Mouse (Mus musculus) midbrain, embryonic 14.5 days (tissue): ENCODE results near the gene Gm20388. TPM values are rescaled to one million over a fixed set of nuclear protein-coding genes. Genes with fewer than 3 reads are reported as not detected.

ENCODE experiments used
- ATAC-seq: fragments of 200-750 bp; cut with Nextera tagmentation; 2 replicates; pipeline ENCODE4 v1.8.0; 2017; ENCODE audit warnings: moderate number of reproducible peaks, moderate library complexity; ENCODE audit not compliant: low FRiP score, low TSS enrichment
- DNase-seq: peaks from one replicate; pipeline ENCODE4 v3.0.0-alpha.2; 2015
- H3K27ac ChIP-seq: fragments of 300-500 bp; sonication (generic); replicated peaks from 2 replicates; pipeline ENCODE4 v1.5.1; 2014; ENCODE audit warnings: mild to moderate bottlenecking, low read depth, low read length, moderate library complexity
- H3K27me3 ChIP-seq: fragments of 300-500 bp; sonication (generic); 2 replicates; pipeline ENCODE4 v1.6.1; 2014; ENCODE audit warnings: low read length, control low read depth, mixed read lengths; ENCODE audit not compliant: control insufficient read depth, insufficient read depth
- H3K36me3 ChIP-seq: fragments of 300-500 bp; sonication (generic); 2 replicates; pipeline ENCODE4 v1.6.1; 2014; ENCODE audit warnings: low read length, control low read depth; ENCODE audit not compliant: control insufficient read depth, insufficient read depth
- H3K4me1 ChIP-seq: fragments of 300-500 bp; sonication (generic); 2 replicates; pipeline ENCODE4 v1.6.1; 2014; ENCODE audit warnings: mild to moderate bottlenecking, antibody characterized with exemption, low read length, control low read depth; ENCODE audit not compliant: control insufficient read depth, insufficient read depth
- H3K4me2 ChIP-seq: fragments of 300-500 bp; sonication (generic); 2 replicates; pipeline ENCODE4 v1.6.1; 2014; ENCODE audit warnings: mild to moderate bottlenecking, low read length, moderate library complexity
- H3K4me3 ChIP-seq: fragments of 300-500 bp; sonication (generic); replicated peaks from 2 replicates; pipeline ENCODE4 v1.5.1; 2014; ENCODE audit warnings: low read depth, low read length
- H3K9ac ChIP-seq: fragments of 300-500 bp; sonication (generic); replicated peaks from 2 replicates; pipeline ENCODE4 v1.6.1; 2014; ENCODE audit warnings: mild to moderate bottlenecking, low read length, moderate library complexity
- H3K9me3 ChIP-seq: fragments of 300-500 bp; sonication (generic); 2 replicates; pipeline ENCODE4 v1.6.1; 2016; ENCODE audit warnings: low read length, control low read depth, mixed read lengths; ENCODE audit not compliant: control insufficient read depth
- WGBS: fragments of 180-500 bp; shearing (Covaris S2); extraction: QIAGEN DNeasy Blood & Tissue Kit; methylation state at CpG from one replicate; pipeline ENCODE4 v1.1.7; 2014; 5-methylcytosine and 5-hydroxymethylcytosine counted together
- polyA plus RNA-seq: library from polyadenylated mRNA; unstranded; fragments of >200 nt; fragmentation: Nextera tagmentation; extraction: Ambion mirVana; gene quantifications from 2 replicates; pipeline ENCODE4 v1.2.1, GENCODE M21; 2014

The Gm20388 gene
- polyA plus RNA-seq, 1 experiment from 2014 or later: 4.1 TPM

DNA sequence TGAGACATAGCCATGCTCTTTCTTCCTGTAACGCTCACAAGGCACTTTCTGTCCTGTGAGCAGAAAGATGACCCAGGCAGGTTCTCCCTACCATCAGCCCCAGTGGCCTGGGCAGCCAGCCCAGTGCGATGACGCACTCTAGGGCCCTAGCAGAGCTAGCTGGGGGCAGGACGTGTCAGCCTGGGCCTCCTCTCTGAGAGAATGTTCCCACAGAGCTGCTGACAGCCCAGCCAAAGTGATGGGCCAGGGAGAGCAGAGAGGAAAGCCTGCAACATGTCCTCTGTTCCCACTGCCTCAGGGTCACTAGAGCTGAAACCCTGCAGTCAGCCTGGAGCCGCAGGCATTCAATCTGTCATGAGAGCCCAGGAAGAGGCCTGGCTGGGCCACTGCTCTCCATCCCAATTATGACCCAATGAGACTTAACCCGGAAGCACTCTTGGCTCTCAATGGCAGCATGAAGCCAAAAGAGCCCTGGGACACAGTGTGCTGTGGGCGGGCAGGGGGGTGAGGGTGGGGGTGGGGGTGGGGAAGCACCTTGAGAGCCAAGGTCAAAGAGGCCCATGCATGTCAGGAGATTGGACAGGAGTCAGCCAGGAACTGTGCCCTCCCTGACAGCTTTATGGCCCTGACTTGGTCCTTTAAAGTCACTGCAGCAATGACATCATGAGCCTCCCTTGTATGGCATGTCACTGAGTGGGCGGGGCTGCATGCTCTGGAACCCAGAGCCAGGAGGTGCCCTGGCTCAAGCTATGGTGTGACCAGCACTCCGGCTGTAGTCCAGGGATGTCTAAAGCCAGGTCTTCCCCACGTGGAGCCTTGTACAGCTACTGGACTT is 1465.7 kb downstream of the Gm20388 start:
- Histone ChIP-seq H3K27me3 (no peaks in the 10 kb centered on the region), H3K9ac (no peak overlapping the region), H3K36me3 (no peaks in the 10 kb centered on the region), H3K27ac (no peak overlapping the region), H3K4me3 (no peak overlapping the region), H3K9me3 (no peaks in the 10 kb centered on the region), H3K4me1 (no peaks in the 10 kb centered on the region), H3K4me2 (no peak overlapping the region)
- ATAC-seq (no peak), DNase-seq (no peak)
- 80% methylated on average over 10 of the region's 10 CpGs for WGBS

DNA sequence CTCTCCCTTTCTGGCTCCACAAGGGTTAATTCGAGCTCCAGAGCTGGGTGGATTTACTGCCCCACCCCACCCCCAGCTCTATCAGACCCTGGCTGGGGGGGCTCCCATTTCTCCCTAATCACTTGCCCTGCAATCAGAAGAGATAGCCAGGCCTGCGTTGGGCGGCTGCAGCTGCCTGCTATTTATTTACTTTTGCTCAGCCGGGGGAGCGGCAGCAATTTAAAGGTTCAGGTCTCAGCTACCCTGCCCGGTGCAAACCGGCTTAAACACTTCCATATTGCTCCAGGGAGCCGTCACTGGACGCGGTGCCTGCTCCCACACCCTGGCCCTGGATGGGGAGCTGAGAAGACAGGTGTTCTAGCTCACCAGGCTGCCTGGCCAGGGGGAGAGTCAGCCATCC is 1467.0 kb downstream of the Gm20388 start:
- no peak overlapping the region for H3K27ac ChIP-seq
- H3K36me3 ChIP-seq: no peaks in the 10 kb centered on the region
- H3K9ac ChIP-seq: peak overlapping the region; percentile 26; the same call in 1 of the 2 replicates
- H3K4me1 ChIP-seq: no peaks in the 10 kb centered on the region
- DNase-seq (no peak), ATAC-seq (no peak)
- H3K4me2 ChIP-seq: no peak overlapping the region
- H3K27me3 ChIP-seq: no peaks in the 10 kb centered on the region
- no peaks in the 10 kb centered on the region for H3K9me3 ChIP-seq
- H3K4me3 ChIP-seq: no peak overlapping the region
- 17% methylated on average over 10 of the region's 10 CpGs for WGBS

GRCm38 (mm10) chr8:121379387-121379786 is 1468.7 kb downstream of the Gm20388 start:
- Histone ChIP-seq H3K4me3 (no peak overlapping the region), H3K36me3 (no peaks in the 10 kb centered on the region), H3K9me3 (no peaks in the 10 kb centered on the region), H3K27me3 (no peaks in the 10 kb centered on the region), H3K4me1 (no peaks in the 10 kb centered on the region), H3K27ac (no peak overlapping the region), H3K4me2 (no peak overlapping the region), H3K9ac (no peak overlapping the region)
- no peak for ATAC-seq
- no peak for DNase-seq
- 78% methylated on average over 1 of the region's 1 CpGs for WGBS

- Histone ChIP-seq H3K4me1 (no peaks in the 10 kb centered on the region), H3K36me3 (no peaks in the 10 kb centered on the region), H3K27ac (peak overlapping the region; percentile 66), H3K9ac (peak overlapping the region; percentile 55), H3K4me2 (peak overlapping the region; percentile 63), H3K9me3 (no peaks in the 10 kb centered on the region), H3K4me3 (peak overlapping the region; percentile 36), H3K27me3 (no peaks in the 10 kb centered on the region)
- 1% methylated on average over 21 of the region's 21 CpGs for WGBS
- DNase-seq: peak; percentile 91
- ATAC-seq: peak; percentile 88
Measured at GRCm38 (mm10) chr8:121382583-121383241, 1472.1 kb downstream of the Gm20388 start.

GRCm38 (mm10) chr8:121385540-121385939 is 1474.9 kb downstream of the Gm20388 start:
- whole genome bisulfite sequencing: 68% methylated on average over 7 of the region's 7 CpGs
- DNase-seq: no peak
- H3K4me1 ChIP-seq: no peaks in the 10 kb centered on the region

DNA sequence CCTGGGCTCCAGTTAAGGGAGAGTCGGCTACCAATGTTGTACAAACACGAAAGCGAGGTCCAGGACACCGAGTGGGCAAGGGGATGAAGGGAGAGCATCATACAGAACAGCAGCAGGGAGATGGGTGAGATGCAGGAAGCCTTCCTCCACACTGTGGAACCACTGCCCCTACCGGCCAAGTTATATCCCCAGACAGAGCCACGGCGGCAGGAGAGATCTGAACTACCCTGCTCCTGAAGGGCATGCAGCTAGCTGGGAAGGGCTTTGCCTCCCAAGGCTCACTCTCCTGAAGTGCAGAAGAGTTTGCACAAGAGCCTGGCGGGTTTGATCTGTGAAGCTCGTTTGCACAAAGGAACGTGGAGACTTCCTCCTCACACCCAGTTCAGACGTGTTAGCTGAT is 1480.0 kb downstream of the Gm20388 start:
- DNase-seq (peak; percentile 69), ATAC-seq (no peak)
- Histone ChIP-seq H3K4me2 (no peak overlapping the region), H3K4me1 (peaks cover under 1% of the 10 kb centered on the region; the same call in 1 of the 2 replicates), H3K9ac (no peak overlapping the region), H3K27ac (no peak overlapping the region), H3K36me3 (no peaks in the 10 kb centered on the region), H3K9me3 (no peaks in the 10 kb centered on the region), H3K27me3 (peaks cover 25% of the 10 kb centered on the region), H3K4me3 (no peak overlapping the region)
- WGBS: 16% methylated on average over 11 of the region's 11 CpGs

More at GRCm38 (mm10) chr8:121385540-121385939, 1474.9 kb downstream of the Gm20388 start:
- Histone ChIP-seq H3K9me3 (no peaks in the 10 kb centered on the region), H3K36me3 (no peaks in the 10 kb centered on the region), H3K9ac (no peak overlapping the region), H3K27ac (no peak overlapping the region), H3K4me3 (no peak overlapping the region), H3K4me2 (no peak overlapping the region), H3K27me3 (0 out of 2 replicates have a peak, but pooled peaks cover 4% of the 10 kb centered on the region)
- ATAC-seq: no peak

DNA sequence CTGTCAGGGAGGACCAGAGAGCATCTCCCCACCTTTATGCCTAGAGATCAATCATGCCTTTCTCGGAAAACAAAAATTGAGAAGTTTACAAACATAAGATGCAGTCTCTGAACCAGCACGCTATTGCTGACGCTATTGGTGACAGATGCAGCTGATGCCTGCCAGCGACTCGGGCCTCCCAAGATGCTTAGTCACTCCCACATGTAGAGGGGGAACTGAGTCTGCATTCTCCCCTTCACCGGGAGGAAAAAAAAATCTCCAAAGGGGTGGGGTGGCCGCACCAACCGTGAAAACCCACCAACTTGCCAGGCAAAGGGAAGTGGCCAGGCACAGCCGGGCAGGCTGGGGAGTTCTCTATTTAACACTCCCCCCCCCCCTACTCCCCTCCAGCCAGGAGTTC is 1480.6 kb downstream of the Gm20388 start:
- Histone ChIP-seq H3K9me3 (no peaks in the 10 kb centered on the region), H3K4me1 (peaks cover 5% of the 10 kb centered on the region; the same call in 1 of the 2 replicates), H3K4me3 (no peak overlapping the region), H3K27ac (no peak overlapping the region), H3K9ac (no peak overlapping the region), H3K4me2 (no peak overlapping the region), H3K27me3 (peaks cover 28% of the 10 kb centered on the region), H3K36me3 (no peaks in the 10 kb centered on the region)
- ATAC-seq (no peak), DNase-seq (no peak)
- 14% methylated on average over 9 of the region's 9 CpGs for WGBS

DNA sequence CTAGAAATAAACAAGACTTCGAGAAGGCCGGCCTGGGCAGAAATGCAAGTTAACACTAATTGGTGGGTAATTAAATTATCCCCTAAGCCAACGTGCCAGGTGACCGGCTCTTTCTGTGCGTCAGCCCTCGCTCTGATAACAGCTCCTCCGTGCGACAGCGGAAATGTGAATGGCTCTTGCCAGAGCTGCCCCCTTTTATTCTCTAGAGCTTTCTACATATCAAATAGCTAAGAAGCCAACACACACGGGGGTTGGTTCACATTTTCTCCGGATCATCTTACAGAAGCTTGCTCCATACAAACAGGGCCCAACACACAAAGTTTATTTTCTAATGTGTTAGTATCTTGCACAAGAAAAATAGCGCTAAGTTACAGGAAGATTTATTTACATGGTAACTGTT is 1481.1 kb downstream of the Gm20388 start:
- WGBS: 12% methylated on average over 12 of the region's 12 CpGs
- H3K4me1 ChIP-seq: peaks cover 10% of the 10 kb centered on the region; the same call in 1 of the 2 replicates
- H3K4me2 ChIP-seq: no peak overlapping the region
- H3K9me3 ChIP-seq: no peaks in the 10 kb centered on the region
- peak; percentile 40 for DNase-seq
- no peak overlapping the region for H3K4me3 ChIP-seq
- no peaks in the 10 kb centered on the region for H3K36me3 ChIP-seq
- peaks cover 33% of the 10 kb centered on the region for H3K27me3 ChIP-seq
- H3K27ac ChIP-seq: no peak overlapping the region
- no peak for ATAC-seq
- H3K9ac ChIP-seq: no peak overlapping the region
